Mouse (Mus musculus) liver, embryonic 15.5 days (tissue): ENCODE data around the gene Rgs1. TPM values are rescaled to one million over a fixed set of nuclear protein-coding genes. Genes with fewer than 3 reads are reported as not detected.

ENCODE experiments used
- ATAC-seq: fragments of 200-750 bp; cut with Nextera tagmentation; 2 replicates; pipeline ENCODE4 v1.8.0; 2017; ENCODE audit warnings: moderate number of reproducible peaks, mild to moderate bottlenecking, moderate library complexity; ENCODE audit not compliant: insufficient read depth
- H3K27ac ChIP-seq: fragments of 300-500 bp; sonication (generic); replicated peaks from 2 replicates; pipeline ENCODE4 v1.5.1; 2015; ENCODE audit warnings: mild to moderate bottlenecking, inconsistent platforms
- H3K27me3 ChIP-seq: fragments of 300-500 bp; sonication (generic); 2 replicates; pipeline ENCODE4 v1.6.1; 2015; ENCODE audit warnings: mild to moderate bottlenecking, inconsistent platforms
- H3K36me3 ChIP-seq: fragments of 300-500 bp; sonication (generic); replicated peaks from 2 replicates; pipeline ENCODE4 v1.6.1; 2015; ENCODE audit warnings: moderate library complexity, mild to moderate bottlenecking, inconsistent platforms
- H3K4me1 ChIP-seq: fragments of 300-500 bp; sonication (generic); replicated peaks from 2 replicates; pipeline ENCODE4 v1.6.1; 2015; ENCODE audit warnings: inconsistent platforms
- H3K4me2 ChIP-seq: fragments of 300-500 bp; sonication (generic); 2 replicates; pipeline ENCODE4 v1.6.1; 2015; ENCODE audit warnings: moderate library complexity, mild to moderate bottlenecking, inconsistent platforms
- H3K4me3 ChIP-seq: fragments of 300-500 bp; sonication (generic); replicated peaks from 2 replicates; pipeline ENCODE4 v1.5.1; 2015; ENCODE audit warnings: mild to moderate bottlenecking, inconsistent platforms
- H3K9ac ChIP-seq: fragments of 300-500 bp; sonication (generic); 2 replicates; pipeline ENCODE4 v1.6.1; 2015; ENCODE audit warnings: moderate library complexity, mild to moderate bottlenecking, inconsistent platforms
- H3K9me3 ChIP-seq: fragments of 300-500 bp; sonication (generic); replicated peaks from 2 replicates; pipeline ENCODE4 v1.6.1; 2016; ENCODE audit warnings: inconsistent platforms
- WGBS: fragments of 180-500 bp; shearing (Covaris S2); methylation state at CpG from one replicate; pipeline ENCODE4 v1.1.7; 2015; ENCODE audit warnings: mixed read lengths; ENCODE audit not compliant: insufficient replicate concordance; 5-methylcytosine and 5-hydroxymethylcytosine counted together
- polyA plus RNA-seq: library from polyadenylated mRNA; unstranded; fragments of >200 nt; fragmentation: Nextera tagmentation; extraction: Ambion mirVana; gene quantifications from 2 replicates; pipeline ENCODE4 v1.2.1, GENCODE M21; 2015

Rgs1 gene
- 0.32 and 0.47 TPM in 2 replicates for polyA plus RNA-seq

DNA sequence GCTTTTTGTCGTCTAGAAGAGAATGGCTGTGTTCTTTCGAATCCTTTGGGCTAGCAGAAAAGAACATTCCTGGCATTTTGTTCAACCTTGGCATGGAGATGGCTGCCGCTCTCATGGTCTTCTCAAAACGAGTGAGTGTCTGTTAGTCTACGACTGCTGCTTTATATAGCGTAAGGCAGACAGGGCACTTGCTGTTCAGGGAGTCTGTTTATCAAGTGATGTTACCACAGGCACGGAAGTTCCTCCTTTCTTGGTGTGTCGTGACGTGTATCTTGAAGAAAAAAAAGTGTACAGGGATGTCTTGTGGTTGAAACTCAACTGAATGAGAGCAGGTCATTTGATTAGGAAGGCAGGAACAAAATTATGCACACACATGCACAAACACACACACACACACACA lies at the start of gene Rgs1:
Rgs1 (minus strand) TSS at position 320 of the 400 bp plus-strand sequence.
- no peak within 1 kb of the TSS for H3K4me2 ChIP-seq
- H3K9ac ChIP-seq = no peak within 1 kb of the TSS
- no peaks in the 10 kb centered on the region for H3K9me3 ChIP-seq
- no peak within 1 kb of the TSS for H3K27ac ChIP-seq
- no peaks in the 10 kb centered on the region for H3K36me3 ChIP-seq
- H3K4me1 ChIP-seq = no peaks in the 10 kb centered on the region
- H3K4me3 ChIP-seq = no peak within 1 kb of the TSS
- WGBS = 22% methylated on average over 9 of the region's 9 CpGs
- no peak for ATAC-seq
- no peaks in the 10 kb centered on the region for H3K27me3 ChIP-seq

DNA sequence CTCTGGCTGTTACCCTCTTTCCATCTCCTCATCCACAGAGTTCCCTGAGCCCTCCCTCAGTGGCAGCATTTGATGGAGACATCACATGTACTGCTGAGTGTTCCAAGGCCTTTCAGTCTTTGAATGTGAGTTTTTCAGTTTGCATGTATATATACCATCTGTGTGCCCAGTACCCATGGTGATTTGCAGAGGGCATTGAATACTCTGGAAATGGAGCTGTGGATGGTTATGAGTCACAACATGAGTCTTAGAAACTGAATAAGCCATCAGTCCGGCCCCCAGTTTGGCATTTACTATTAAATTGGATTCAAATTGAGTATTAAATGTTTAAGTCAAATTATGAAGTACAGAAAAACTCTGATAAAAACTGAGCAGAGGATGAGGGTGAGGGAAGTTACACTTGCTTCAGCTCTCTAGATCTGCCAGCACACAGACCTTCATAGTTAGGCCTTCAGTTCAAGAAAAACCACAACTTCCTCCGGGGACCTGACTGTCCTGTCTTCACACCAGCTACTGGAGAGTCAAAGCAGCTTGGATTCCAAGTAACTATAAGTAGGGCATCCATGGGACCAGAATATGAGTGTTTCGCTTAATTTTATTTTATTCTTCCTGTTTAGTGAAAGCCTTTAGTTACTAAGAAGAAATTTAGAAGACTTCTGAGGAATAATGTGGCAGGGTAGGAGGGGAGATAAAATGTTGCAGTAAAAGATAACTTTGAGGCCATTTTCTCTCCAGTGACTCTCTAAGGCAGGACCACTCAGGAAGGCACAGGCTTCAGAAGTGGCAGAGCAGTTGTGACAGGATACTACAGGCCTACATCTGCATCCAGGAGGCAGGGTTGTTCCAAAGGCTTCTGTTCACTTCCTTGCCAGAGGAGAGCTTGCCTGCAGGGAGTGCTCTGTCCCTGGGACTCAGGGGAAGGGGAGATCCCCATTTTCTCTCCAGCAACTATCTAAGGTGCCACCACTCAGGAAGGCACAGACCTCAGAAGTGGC lies 34.3 kb upstream of the Rgs1 start:
- no peak overlapping the region for H3K4me2 ChIP-seq
- no peaks in the 10 kb centered on the region for H3K4me1 ChIP-seq
- H3K36me3 ChIP-seq = no peaks in the 10 kb centered on the region
- no peak overlapping the region for H3K9ac ChIP-seq
- no peaks in the 10 kb centered on the region for H3K27me3 ChIP-seq
- H3K9me3 ChIP-seq = no peaks in the 10 kb centered on the region
- WGBS = 36% methylated on average over 3 of the region's 3 CpGs
- ATAC-seq = no peak
- no peak overlapping the region for H3K27ac ChIP-seq
- no peak overlapping the region for H3K4me3 ChIP-seq

DNA sequence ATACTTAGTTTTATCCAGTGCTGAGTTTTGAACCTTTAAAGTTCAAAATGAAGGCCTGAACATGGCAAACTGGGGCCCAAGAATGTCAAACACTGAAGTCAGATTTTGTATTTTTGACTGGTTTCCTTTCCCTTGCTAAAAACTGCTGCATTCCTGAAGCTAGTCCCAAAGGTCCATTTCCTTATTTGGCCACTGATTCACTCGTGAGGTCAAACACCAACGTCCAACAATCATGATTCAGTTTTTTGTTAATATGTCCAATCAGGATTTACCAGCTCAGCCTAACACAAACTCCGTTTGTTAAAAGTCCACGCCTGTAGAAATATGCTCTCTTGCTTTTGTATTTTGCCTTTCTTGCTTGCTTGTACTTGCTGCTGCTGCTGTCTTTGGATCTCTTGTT lies 31.0 kb upstream of the Rgs1 start:
- WGBS = 45% methylated on average over 4 of the region's 4 CpGs
- ATAC-seq = no peak

DNA sequence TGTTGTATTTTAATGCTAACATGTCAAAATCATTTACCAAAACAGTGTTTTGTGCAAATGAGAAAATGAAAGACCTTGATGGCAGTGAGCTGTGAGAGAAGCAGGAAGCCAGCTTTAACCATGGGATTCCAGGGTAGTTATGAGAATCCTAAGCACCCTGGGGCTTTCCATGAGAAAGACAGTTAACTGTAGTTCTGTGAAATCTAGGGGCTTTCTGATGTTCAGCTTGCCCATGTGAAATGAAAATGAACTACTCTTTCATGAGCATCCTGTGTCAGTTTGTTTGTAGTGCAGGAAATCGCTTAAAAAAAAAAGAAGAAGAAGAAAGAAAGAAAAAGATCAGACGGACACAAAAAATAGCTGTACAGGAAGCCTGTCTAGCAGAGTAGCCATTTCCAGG lies 23.9 kb upstream of the Rgs1 start:
- no peak overlapping the region for H3K9ac ChIP-seq
- ATAC-seq = no peak
- no peaks in the 10 kb centered on the region for H3K9me3 ChIP-seq
- H3K27ac ChIP-seq = no peak overlapping the region
- H3K4me1 ChIP-seq = no peaks in the 10 kb centered on the region
- H3K4me2 ChIP-seq = no peak overlapping the region
- WGBS = 42% methylated on average over 2 of the region's 2 CpGs
- no peaks in the 10 kb centered on the region for H3K27me3 ChIP-seq
- no peak overlapping the region for H3K4me3 ChIP-seq
- H3K36me3 ChIP-seq = no peaks in the 10 kb centered on the region

More for the DNA sequence above, 31.0 kb upstream of the Rgs1 start:
- no peaks in the 10 kb centered on the region for H3K4me1 ChIP-seq
- H3K4me3 ChIP-seq = no peak overlapping the region
- H3K27ac ChIP-seq = no peak overlapping the region
- H3K36me3 ChIP-seq = no peaks in the 10 kb centered on the region
- H3K9ac ChIP-seq = no peak overlapping the region
- no peaks in the 10 kb centered on the region for H3K27me3 ChIP-seq
- H3K9me3 ChIP-seq = no peaks in the 10 kb centered on the region
- H3K4me2 ChIP-seq = no peak overlapping the region

DNA sequence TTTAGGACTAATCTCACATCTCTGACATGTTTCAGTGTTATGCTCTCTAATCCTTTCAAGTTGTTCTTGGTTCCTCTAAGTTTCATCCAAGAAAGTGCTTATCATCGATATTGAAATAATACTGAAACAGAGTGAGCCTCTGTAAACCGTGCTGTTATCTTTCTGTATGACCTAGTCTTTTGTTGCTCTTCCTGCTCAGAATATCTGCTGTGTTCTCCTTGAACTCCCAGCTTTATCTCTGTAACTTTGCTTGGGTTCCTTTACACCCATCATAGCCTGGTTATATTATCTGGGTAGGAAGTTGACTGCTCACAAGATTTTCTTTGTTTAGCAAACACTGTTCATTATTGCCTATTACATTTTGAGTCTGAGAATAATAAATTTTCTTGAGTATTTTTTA lies 20.1 kb upstream of the Rgs1 start:
- no peak overlapping the region for H3K4me2 ChIP-seq
- H3K9ac ChIP-seq = no peak overlapping the region
- no peaks in the 10 kb centered on the region for H3K27me3 ChIP-seq
- ATAC-seq = no peak
- H3K9me3 ChIP-seq = no peaks in the 10 kb centered on the region
- no peak overlapping the region for H3K27ac ChIP-seq
- no peaks in the 10 kb centered on the region for H3K36me3 ChIP-seq
- H3K4me3 ChIP-seq = no peak overlapping the region
- H3K4me1 ChIP-seq = no peaks in the 10 kb centered on the region
- 33% methylated on average over 2 of the region's 2 CpGs for WGBS

DNA sequence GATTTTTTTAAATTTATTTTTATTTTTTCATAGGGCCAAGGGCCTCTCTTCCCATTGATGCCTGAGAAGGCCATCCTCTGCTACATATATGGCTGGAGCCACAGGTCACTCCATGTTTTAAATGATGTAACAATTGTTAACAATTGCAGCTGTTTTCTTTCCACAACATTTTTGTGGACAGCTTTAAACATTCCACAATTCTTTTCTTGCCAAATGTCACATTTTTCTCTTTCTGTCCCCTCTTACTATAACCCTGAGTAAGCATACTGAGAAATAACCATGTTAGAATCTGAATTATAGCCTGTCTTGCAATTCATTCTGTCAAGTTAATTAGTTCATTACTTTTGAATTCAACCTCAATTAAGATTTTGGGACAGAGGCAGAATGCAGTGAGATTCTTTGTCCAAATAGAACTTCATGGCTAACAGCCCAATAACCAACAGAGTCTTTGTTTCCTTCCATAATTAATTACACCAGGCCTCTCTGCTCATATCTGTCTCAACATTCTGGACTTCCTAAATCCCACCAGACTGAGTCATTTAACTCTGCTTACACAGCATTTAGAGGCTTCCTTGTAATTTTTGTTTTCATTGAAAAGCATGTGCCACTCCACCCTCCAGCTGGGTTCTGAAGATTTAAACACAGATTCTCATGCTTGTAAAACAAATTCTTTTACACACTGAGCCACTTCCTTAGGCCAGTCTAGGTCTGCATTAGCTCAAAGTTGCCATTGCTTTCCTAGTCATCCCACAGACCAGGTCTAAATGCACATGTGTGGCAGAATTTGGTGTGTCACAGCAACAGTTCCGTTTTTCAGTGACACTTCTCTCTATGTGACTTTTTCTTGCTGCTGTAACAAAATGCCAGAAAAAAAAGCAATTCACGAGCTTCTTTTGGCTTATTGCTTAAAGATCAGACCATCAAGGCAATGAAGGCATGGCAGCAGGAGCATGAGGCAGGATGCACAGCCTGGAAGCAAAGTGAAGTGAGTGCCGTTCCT lies 18.7 kb upstream of the Rgs1 start:
- Histone ChIP-seq H3K4me3 (no peak overlapping the region), H3K4me2 (no peak overlapping the region), H3K4me1 (no peaks in the 10 kb centered on the region), H3K27me3 (no peaks in the 10 kb centered on the region), H3K27ac (no peak overlapping the region), H3K36me3 (no peaks in the 10 kb centered on the region), H3K9me3 (no peaks in the 10 kb centered on the region), H3K9ac (no peak overlapping the region)
- WGBS = 47% methylated on average over 3 of the region's 3 CpGs
- ATAC-seq = no peak

DNA sequence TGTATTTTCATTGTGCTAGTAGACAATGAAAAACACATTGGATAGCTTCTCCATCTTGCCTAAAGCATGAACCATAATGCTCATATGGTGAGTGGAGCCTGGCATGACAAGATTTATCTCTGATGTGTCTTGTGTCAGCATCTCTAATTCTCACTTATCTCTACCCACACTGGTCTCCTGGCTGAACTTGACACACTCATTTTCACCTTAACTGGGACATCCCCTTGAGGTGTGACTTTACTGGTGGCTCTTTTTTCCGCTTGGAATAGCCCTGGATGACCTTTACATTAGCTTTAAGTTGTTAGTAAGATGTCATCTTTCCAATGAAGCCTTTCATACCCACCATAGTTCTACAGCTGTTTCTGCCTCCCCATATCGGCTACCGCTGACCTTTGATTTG lies 15.0 kb upstream of the Rgs1 start:
- Histone ChIP-seq H3K4me3 (no peak overlapping the region), H3K27ac (no peak overlapping the region), H3K27me3 (no peaks in the 10 kb centered on the region), H3K9ac (no peak overlapping the region), H3K4me1 (no peaks in the 10 kb centered on the region), H3K4me2 (no peak overlapping the region), H3K36me3 (no peaks in the 10 kb centered on the region), H3K9me3 (no peaks in the 10 kb centered on the region)
- ATAC-seq = no peak
- 56% methylated on average over 3 of the region's 3 CpGs for WGBS

DNA sequence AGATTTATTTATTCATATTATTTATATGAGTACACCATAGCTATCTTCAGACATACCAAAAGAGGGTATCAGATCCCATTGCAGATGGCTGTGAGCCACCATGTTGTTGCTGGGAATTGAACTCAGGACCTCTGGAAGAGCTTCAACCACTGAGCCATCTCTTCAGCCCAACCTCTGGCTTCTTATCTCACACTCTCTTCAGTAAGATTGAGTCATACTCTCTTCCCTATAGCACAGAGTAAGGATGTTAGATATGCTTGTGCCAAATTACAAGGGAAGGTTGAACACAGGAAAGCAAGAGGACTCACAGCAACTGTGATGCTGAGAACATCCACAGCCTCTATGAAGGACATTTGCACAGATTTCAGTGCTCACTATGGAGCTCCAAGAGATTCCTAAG lies 13.0 kb upstream of the Rgs1 start:
- H3K27ac ChIP-seq = no peak overlapping the region
- no peaks in the 10 kb centered on the region for H3K4me1 ChIP-seq
- ATAC-seq = no peak

DNA sequence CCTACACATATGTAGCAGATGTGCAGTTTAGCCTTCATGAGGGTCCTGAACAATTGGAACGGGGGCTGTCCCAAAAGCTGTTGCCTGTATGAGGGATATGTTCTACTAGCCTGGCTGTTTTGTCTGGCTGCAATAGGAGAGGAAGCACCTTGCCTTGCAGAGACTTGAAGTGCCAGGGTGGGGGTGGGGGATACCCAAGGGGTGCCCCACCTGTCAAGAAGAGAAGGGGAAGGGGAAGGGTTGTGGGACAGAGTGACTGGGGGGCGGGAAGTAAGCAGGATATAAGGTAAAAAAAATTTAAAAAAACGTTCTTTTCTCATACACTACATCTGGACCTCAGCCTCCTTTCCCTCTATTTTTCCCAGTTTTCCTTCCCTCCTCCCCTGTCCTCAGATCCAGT lies 9.7 kb upstream of the Rgs1 start:
- Histone ChIP-seq H3K9ac (no peak overlapping the region), H3K36me3 (no peaks in the 10 kb centered on the region), H3K9me3 (no peaks in the 10 kb centered on the region), H3K27me3 (no peaks in the 10 kb centered on the region), H3K27ac (no peak overlapping the region), H3K4me2 (no peak overlapping the region), H3K4me3 (no peak overlapping the region), H3K4me1 (no peaks in the 10 kb centered on the region)
- ATAC-seq = no peak
- WGBS = 35% methylated on average over 3 of the region's 3 CpGs

More for the DNA sequence above, 13.0 kb upstream of the Rgs1 start:
- H3K9me3 ChIP-seq = no peaks in the 10 kb centered on the region
- no peak overlapping the region for H3K4me2 ChIP-seq
- H3K27me3 ChIP-seq = no peaks in the 10 kb centered on the region
- H3K4me3 ChIP-seq = no peak overlapping the region
- no peak overlapping the region for H3K9ac ChIP-seq
- no peaks in the 10 kb centered on the region for H3K36me3 ChIP-seq

DNA sequence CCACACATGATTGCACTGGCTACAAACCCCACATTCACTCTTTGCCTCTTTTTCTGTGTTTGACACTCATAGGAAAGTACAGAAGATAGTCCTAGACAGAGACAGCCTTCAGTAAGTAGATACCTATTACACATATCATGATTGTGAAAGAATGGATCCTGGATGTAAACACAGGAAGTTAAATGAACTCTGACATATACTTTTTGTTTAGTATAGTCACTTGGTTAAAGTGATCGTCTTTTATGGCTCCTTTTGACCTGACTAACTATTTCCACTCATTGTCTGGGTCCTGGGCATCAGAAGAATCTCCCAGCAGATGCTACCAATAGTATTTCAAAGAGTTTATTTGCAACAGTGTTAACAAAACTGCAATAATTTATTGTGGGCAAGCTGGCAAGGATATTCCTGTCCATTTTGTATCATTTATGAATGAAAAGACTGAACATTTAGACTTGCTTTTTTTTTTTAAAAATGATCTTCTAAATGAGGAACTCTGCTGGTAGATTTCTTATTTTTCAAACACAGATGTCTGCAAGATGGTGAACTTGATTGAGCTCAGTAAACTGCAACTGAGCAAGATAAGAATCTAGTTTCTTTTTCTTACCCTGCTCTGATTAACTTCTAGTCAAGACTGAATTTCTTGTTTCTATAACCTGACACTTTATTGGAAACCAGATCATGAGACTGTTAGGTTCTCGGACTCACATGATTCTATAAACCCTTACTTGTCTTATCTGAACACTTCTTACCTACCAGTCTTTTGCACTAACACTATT lies 7.7 kb upstream of the Rgs1 start:
- Histone ChIP-seq H3K4me2 (no peak overlapping the region), H3K27ac (no peak overlapping the region), H3K27me3 (no peaks in the 10 kb centered on the region), H3K9me3 (no peaks in the 10 kb centered on the region), H3K36me3 (no peaks in the 10 kb centered on the region), H3K4me1 (no peaks in the 10 kb centered on the region), H3K9ac (no peak overlapping the region), H3K4me3 (no peak overlapping the region)
- ATAC-seq = no peak
- 32% methylated on average over 2 of the region's 2 CpGs for WGBS
